Mouse (Mus musculus): ENCODE results near the gene Ccdc190.

Ccdc190 gene

DNA sequence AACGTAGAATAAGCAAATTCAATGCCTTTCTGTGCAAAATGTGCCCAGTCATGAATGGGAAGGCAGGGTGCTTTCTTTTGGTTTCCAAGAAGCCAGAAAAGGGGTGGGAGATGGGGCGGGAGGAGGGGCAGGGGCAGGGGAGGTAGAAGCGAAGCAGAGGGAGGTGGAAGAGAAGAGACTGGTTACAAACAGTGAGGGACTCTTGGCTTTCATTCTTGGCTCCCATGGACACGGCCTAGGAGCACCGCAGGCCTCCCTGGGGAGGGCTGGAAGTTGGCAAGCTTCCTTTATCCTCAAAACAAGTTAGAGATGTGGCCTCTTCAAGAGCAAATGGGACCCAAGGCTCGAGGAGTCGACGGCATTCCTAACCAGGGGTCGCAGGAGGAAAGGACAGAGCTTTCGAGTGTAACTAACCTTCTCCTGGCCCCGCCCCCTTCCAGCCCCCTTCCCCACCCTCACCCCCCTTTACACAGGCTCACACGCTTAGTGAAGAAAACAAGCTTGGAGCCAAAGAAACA, at the start of gene Ccdc190:
TSS of gene Ccdc190 (plus strand) at position 195 of the 518 bp plus-strand sequence.
- peak in 1 of 2 experiments; percentile 14 for DNase-seq

- DNase-seq: no peak
Measured at GRCm38 (mm10) chr1:169879060-169879459, 49.4 kb upstream of the Ccdc190 start.

GRCm38 (mm10) chr1:169880181-169880580, 48.3 kb upstream of the Ccdc190 start:
- no peak for DNase-seq

- no peak for DNase-seq
Measured at GRCm38 (mm10) chr1:169883081-169883565, 45.3 kb upstream of the Ccdc190 start.

DNA sequence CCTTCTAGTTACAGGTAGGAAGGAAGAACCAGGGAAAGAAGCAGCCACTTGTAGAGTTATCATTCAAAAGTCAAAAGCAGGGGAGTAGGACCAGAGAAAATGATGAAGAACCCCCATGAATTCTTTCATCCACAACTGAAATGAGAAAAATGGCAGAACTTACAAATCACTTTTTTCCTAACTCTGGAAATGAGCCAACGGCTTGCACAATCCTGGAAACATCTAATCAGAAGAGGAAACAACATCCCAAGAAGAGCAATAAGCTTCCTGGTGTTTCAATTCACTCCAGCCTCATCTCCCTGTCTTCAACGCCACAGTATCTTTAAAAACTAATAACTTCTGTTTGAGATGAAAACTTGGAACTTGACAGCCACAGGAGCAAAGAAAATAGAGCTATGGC, 39.2 kb upstream of the Ccdc190 start:
- no peak for DNase-seq

DNA sequence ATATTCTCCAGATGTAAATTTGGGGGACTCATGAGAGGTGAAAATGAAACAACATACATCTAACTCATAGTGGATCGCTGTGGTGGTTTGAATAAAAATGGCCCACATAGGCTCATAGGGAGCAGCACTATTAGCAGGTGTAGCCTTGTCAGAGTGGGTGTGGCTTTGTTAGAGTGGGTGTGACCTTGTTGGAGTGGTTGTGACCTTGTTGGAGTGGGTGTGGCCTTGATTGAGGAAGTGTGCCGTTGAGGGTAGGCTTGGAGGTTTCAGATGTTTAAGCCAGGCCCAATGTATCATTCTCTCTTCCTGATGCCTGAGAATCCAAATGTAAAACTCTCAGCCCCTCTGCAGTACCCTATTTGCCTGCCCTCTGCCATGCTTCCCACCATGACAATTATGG, 34.5 kb upstream of the Ccdc190 start:
- no peak for DNase-seq

- DNase-seq: no peak
Measured at GRCm38 (mm10) chr1:169895686-169896085, 32.8 kb upstream of the Ccdc190 start.

- DNase-seq: no peak
Measured at GRCm38 (mm10) chr1:169897916-169898315, 30.5 kb upstream of the Ccdc190 start.

DNA sequence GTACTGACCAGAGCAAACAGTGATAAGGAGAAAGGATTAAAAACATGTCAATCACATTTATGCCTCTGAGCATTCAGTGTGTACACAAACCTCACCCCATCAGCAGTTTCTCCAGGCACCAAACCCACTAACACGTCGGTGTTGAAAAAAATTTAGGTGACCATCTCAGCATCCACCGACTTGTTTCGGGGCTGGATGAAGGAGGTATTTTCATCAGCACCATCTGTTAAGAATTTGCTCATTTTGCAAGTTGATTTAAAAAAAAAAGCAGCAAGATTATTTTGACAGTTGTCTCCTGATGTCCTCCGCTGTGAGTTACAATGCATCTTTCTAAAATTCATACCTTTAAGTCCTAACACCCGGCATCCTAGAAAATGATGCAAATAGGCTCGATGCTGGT, 29.8 kb upstream of the Ccdc190 start:
- DNase-seq: no peak

DNA sequence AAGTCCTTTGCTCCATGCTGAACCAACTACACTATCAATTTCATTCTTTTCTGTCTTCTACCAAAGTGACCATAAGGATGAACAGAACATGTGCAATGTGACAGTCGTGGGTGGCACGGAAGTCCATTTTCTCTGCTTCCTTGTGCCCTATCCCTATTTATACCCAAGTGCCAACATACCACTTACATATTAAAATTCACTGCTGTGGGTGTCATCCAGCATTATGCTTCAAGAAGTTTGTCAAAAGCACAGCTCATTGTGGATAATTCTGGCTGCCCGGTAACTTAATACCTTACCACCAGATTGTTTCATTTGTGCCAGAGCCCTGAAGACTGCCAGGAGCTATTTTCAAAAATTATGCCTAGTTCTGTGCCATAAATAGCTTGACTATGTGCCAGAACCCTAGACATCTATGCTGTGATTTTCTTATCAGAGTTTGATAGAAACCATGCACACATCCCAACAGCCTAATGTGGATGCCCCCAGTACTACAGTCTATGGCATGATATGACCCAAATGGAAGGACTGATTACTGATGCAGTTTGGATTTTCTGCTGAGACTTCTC, 27.6 kb upstream of the Ccdc190 start:
- no peak for DNase-seq

GRCm38 (mm10) chr1:169909163-169909562, 19.3 kb upstream of the Ccdc190 start:
- DNase-seq: no peak

- no peak for DNase-seq
Measured at GRCm38 (mm10) chr1:169909659-169910058, 18.8 kb upstream of the Ccdc190 start.

DNA sequence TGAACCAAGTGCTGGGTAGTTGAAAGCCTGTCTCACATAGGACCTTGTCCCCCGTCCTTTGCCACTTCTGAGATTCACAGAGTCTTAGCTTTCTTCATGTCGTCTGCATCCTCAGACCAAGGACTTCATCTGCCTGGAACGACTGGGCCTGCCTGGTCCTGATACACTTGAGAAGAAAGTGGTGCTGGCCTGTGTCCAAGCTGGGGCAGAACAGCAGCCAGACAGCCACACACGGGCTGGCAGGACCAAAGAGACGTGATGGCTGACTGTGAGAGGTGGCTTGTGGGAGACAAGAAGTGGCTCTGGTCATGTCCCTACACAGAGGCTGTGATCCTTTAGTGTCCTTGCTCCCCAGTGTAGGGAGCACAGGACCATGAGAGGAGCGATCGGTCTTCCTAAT, 17.7 kb upstream of the Ccdc190 start:
- DNase-seq: no peak

GRCm38 (mm10) chr1:169911526-169911925, 16.9 kb upstream of the Ccdc190 start:
- DNase-seq: no peak

- no peak for DNase-seq
Measured at GRCm38 (mm10) chr1:169916659-169917058, 11.8 kb upstream of the Ccdc190 start.

DNA sequence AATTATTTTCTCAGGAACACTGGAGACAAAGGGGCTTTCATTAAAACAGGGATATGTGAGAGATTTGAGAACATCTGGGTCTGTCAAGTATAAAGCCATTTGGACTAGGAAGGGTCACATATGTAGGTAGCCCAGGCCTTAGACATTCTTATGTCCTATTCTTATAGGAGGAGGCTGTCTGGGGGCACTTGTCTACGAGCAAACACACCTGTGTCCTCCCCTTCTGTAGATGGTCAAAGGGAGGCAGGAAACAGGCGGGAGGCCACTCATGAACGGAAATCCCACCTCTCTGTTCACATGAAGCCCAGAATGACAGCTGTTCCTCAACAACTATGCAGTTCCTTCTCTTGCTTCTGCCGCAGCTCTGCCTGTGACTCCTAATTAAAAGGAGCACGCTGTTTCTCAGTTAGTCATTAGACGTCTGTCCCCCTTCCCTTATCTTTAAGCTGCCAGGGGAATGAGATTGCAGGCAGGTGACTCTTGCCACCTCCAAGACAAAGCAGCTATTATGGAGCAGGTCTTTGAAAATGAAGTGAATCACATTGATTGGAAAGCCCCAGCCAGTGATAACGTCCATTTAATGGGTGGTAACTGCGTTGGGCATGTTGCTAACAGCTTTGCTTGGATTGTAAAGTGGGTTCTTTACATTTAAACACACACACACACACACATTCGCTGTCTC, 11.2 kb upstream of the Ccdc190 start:
- no peak for DNase-seq

- DNase-seq: peak in 1 of 2 experiments; percentile 14
Measured at GRCm38 (mm10) chr1:169917998-169918397, 10.4 kb upstream of the Ccdc190 start.

DNA sequence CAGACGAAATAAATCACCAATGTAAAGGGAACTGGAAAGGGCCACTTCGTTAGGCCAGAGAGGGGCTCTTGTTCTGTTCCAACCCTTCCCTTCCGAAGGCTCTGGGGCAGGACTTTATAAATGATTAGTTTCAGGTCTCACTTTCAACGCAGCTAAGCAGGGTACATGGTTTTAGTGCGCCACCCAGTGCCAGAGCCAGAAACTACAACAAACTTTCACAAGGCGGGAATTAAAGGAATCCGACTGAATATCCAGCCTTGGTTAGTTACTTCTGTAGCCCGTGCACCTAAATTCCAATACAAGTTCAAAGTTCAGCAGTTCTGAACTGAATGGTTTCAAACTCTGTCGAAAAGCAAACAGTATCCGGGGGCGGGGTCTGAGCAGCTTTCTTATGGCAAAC, 9.2 kb upstream of the Ccdc190 start:
- DNase-seq: peak; percentile 60 to 72

GRCm38 (mm10) chr1:169921710-169922211, 6.7 kb upstream of the Ccdc190 start:
- peak; percentile 30 to 48 for DNase-seq

DNA sequence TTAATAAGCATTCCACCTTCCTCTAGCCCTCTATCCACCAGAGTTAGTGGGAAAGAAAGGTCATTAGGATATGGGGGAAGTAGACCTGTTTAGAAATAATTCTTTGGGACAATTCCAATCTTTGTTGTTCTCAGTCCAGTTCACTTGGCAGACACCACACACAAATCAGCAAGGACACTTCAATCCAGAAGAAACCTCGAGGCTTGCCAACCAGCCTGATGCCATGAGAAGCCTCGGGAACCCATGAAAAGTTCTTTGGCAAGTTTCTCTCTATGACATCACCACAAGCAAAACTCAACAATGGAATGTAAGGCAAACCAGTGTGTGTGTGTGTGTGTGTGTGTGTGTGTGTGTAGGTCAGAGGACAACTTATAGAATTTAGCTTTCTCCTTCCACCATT, 3.9 kb upstream of the Ccdc190 start:
- DNase-seq: no peak

DNA sequence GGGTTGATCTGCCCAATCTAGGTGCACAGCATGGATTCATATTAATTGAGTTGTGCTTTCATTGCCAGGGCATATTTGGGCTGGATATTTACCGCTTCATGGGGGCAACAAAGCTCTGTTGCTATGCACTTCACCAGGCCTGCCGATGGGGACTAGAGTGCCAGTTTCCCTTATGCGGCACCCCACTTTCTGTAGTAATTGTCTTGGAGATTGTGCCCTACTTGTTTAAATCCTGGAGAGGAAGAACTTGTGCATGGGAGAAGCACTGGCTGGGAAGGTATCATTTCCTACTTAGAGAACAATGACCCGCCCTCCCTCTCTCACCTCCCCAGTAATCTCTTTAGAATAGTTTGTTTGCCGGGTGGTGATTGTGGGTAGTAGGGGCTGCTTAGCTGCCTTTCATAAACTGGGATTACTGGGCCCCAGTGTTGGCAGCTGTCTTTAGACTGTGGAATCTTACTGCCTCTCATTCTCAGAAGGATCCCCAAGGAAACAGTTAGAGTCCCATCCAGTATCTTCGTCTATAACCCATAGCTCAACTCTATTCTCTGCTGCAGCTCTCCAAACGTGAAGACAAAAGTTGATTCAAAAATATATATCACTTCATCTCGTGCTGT, 587 bp upstream of the Ccdc190 start:
- DNase-seq: no peak

DNA sequence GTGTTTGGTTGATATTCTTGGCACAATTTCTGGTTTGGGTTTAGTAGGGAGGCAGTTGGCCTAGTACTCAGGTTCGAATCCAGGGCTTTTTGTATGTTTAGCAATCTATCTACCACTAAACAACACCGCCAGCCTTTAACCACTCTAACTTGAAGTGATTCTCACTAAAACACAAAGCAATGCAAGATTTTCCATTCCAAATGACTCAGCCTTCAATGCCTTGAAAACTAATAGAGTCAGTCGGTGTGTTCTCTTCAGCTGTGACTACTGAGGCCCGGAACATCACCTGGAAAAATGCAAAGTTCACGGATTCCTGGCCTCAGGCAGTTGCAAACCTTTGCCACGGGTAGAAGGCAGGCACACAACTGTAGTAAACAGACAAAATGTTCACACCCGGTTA, 3.2 kb downstream of the Ccdc190 start:
- DNase-seq: no peak

- DNase-seq: no peak
Measured at GRCm38 (mm10) chr1:169932122-169932746, 3.8 kb downstream of the Ccdc190 start.

Measured in cerebellum, adult 18-20 months (tissue).